Mouse (Mus musculus) gastrocnemius, adult 18-20 months (tissue): ENCODE measurements around the gene Sema5a. TPM values are rescaled to one million over a fixed set of nuclear protein-coding genes. Genes with fewer than 3 reads are reported as not detected.

ENCODE experiments used
- DNase-seq: peaks from one replicate; pipeline ENCODE4 v3.0.0; 2021; ENCODE audit warnings: low spot score
- total RNA-seq, 2 experiments: library from RNA; stranded (reverse); gene quantifications; 2 replicates each; pipeline ENCODE4 v1.2.3; 2021

Gene Sema5a
- total RNA-seq, 2 experiments from 2014 or later, result 2.3 to 2.9 TPM

GRCm38 (mm10) chr15:32349276-32349675 lies 104.7 kb downstream of the Sema5a start:
- no peak for DNase-seq

DNA sequence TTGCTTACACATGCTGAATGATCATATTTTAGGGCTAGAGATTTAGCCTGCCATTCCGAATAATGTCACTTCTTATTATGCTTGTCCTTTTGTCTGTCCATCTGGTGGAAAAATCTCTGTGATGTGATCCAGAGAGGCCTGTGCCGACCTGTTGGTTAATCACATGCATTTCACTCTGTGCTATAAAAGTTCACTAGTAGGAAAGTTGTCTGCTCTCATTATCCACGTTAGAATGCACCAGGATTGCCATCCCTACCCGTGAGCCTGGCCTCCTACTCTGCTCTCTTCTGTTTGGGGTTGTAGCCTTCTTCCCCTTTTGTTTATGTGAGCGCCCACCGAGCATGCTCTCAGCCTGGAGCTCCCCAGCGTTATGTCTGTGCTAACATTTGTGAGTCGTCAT lies 108.4 kb downstream of the Sema5a start:
- DNase-seq, result no peak

- no peak for DNase-seq
These were observed 108.9 kb downstream of the Sema5a start for GRCm38 (mm10) chr15:32353513-32353912.

DNA sequence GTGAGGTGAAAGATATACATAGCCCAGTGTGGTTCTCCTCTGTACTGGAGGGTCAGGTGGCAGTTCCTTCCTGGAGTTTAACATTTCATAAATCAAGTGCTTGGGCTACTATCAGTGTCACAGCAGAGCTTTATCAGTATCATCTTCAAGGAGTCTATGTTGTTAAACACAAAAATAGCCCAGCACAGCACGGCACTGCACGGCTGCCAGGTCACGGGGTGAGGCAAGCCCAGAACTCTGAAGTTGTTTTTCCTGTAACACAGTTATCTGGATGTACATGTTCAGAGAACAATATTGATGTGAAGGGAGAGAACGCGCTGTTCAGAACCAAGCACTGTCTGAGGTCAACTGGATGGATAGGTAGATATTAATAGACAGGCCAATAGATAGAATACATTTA lies 112.2 kb downstream of the Sema5a start:
- DNase-seq, result peak; percentile 18

DNA sequence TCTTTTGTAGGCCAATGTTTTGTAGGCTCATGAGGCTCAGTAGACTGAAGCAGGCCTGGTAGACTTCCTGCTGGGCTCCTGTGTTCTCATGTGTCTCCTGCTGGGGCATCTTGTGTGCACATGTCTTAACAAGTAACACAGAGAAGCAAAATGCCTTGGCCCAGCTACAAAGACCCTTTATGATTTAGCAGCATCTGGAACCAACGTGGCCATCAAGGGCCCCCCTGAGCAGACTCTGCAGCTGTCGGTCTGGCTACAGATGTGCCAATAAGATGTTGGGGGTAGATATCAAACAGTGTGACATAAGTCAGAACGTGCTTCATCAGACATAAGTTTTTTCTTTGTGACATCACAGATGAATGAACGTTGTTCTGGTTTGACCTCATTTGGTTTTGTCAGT lies 123.2 kb downstream of the Sema5a start:
- no peak for DNase-seq

- DNase-seq, result no peak
These were observed 126.3 kb downstream of the Sema5a start for GRCm38 (mm10) chr15:32370914-32371313.

DNA sequence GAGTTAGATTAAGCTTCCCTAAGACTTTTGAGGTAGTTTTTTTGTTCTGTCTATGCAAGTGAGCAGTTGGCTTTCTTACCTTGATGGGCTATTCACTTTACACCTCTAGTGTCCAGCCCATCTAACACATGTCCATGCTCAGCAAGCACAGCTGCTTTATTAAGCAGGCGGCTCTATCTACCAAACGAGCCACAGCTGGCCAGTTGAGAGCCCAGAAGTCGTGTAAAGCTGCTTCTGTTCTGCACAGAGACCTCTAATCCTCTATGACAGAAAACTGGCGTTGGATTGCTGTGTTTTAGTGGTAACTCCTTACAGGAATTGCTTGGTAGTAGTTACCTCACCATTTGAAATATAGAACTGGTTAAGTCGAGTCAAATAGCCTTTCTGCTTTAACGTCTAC lies 126.8 kb downstream of the Sema5a start:
- DNase-seq, result no peak

GRCm38 (mm10) chr15:32376326-32376725 lies 131.7 kb downstream of the Sema5a start:
- no peak for DNase-seq

DNA sequence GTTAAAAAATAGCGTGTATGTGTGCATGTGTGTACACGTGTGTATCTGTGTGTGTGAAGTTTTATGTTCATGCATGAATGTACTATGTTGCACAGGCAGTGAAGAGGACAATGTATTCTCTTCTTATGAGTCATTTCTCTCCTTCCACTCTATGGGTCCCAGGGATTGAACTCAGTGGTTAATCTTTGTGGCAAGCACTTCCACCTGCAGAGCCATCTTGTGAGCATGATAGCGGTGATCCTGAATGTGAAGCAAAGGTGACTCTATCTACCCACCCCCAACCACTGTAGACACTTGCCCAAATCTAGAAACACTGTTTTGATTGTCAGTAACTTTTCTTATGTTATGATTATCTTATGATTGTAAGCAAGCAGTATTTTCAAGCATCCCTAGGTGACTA lies 133.2 kb downstream of the Sema5a start:
- no peak for DNase-seq

GRCm38 (mm10) chr15:32380311-32380710 lies 135.7 kb downstream of the Sema5a start:
- DNase-seq, result no peak

DNA sequence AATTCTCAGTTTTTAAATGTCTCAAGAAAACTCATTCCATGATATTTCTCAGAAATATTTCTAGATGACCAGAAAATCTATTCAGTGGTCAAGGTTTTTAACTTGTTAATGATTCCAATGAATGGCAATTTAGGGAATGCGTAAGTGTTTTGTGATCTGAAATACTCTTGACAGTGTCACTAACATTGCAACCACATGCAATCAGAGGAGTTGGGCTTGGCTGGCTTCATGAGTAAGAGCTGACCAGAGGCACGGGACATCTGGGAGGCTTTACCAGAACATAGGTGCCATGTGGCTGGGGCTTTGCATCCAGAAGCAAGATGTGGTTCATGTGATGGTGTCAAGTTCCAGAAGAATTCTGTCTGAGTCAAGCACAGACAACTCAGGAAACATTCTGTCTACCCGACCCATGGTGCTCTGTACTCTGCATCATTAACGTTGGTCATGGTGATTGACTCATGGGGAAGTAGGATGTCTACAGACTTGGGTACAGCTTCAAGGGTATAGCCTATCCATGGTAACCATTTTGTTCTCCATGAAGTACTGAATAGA lies 138.4 kb downstream of the Sema5a start:
- no peak for DNase-seq

DNA sequence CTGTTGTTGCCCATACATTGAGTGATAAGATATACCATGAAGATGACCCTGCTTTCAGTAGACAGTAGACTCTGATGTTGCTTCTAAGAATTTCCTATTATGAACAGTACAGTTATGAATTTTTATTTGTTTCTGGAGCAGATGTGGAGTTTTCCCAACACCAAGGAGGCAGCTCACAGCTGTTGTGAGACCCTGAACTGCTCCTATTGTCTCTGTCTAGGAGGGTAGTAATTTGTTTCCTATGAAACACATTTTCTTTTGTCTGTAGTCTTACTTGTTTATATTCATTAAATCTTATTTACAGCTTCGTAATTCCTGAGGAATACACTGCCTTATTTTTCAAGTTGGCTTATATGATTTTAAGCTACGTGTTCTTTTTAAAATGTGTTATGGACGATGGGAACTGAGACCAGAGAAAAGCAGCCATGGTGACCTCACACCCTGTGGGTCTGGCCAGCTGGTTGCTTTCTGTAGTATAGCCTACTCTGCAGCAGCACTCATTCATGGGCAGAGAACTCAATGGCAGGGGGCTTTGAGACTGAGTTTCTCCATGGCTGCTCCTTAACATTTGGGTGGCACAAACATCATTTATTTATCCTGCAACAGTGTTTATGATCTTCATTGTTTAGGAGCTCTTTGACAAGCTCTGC lies 151.8 kb downstream of the Sema5a start:
- no peak for DNase-seq

DNA sequence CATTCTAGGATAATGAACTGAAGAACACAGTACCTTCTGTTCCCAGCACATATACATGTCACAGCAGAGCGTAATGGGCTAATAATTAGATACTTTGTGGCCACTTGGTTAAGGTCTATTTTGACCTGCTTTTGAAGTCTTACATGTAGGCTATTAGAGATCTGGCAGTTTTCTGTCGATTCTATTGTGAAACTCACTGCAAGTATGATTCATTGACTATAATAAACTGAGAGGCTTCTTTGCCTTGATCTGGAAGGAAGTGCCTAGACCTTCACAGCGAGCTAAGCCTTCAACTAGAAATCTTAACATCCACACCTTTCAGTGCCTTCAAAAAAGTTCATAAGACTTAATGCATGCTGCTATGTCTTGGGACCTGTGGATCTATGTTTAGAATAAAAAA lies 152.5 kb downstream of the Sema5a start:
- no peak for DNase-seq

- no peak for DNase-seq
These were observed 154.1 kb downstream of the Sema5a start for GRCm38 (mm10) chr15:32398721-32399120.

DNA sequence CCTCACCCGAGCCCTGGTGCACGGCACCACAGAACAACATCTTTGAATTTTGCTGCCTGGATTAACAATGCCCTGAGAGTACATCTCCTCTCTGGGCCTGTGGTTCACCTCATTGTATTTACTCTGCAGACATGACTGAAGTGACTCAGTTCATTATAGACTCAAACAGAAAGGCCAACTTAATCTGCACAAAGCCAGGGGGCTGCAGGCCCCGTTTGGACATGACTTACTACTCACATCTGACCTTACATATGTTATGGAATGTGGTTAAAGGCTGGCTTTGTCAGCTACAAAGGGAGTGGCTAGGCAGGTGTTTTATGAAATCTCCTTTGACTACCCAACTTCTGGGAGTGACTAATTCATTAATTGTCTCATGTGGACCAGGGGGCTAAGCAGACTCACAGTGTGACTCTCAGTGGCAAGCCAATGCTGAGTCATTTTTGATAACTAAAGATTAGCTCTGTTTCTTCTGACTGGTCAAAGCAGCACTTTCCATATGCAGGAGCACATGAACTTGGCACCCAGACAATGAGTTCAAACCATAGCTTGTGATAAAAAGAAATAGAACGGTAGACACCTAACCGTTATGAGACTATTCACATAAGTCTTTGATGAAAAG lies 157.4 kb downstream of the Sema5a start:
- no peak for DNase-seq

DNA sequence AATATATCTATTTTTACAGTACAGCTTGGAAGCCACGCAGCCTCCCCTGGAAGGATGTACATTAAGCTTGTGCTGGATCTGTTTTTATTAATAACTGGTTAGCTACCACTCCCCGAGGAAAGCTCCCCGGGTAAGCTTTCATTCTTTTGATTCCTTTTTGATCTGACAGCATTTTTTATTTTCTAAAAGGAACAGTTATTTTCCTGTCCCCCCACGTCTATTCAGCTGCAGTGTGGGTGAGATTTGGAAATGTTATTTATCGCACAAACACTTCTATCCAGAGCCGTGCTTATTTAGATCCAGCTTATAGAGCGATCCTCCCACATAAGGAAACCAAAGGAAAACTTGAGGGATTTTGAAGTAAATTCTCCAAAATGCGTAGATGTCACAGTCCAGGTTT lies 158.7 kb downstream of the Sema5a start:
- no peak for DNase-seq

DNA sequence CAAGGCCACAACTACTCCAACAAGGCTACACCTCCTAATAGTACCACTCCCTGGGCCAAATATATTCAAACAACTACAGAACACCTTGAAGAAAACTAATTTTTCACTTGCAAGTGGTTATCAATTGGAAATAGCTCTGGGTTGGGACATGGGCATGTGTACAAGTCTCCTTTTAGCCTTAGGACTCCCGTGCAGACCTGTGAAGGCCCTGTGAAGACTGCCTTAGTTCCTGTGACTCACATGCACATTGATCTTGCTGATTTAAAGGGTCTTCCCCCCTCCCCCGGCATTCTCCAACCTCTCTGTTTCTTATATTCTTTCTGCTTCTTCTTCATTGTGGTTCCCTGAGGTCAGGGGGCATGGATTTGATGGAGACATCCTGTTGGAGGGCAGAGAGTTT lies 161.8 kb downstream of the Sema5a start:
- DNase-seq, result no peak

- no peak for DNase-seq
These were observed 163.2 kb downstream of the Sema5a start for GRCm38 (mm10) chr15:32407766-32408165.

DNA sequence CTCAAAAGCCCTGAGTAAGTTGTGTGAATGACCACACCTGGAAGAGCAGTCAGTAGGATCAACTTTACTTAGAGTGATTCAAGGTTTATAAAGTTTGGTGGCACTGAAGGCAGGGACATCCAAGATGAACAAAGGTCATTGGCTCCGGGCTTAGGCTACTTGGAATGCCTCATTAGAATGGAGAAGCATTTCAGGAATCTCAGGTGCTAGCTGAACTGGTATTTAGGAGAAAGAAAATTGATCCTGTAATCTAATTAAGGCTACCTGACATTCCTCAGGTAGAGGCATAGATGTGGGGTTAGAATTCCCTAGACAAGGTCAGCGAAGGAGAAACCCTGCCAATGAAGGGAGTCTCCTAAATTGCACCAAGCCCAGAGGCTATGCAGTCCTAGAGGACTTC lies 171.7 kb downstream of the Sema5a start:
- no peak for DNase-seq

DNA sequence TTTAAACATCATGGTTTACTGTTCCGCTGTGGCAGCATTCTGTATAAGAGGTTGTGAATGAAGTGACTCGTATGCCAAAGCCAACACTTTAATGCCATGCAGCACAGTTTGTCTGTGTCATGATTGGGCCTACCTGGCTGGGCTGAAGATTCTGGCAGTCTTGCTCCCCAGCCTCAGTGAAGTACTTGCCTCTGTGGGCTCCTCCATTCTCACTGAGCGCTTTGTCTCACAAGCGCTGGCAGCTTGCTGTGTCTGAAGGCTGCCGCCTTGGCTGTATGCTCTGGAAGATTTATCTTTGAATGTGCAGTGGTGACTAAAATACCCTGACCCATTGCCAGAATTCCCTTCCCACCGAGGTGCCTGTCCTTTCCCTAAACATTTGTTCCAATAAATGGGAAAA lies 178.0 kb downstream of the Sema5a start:
- DNase-seq, result no peak

GRCm38 (mm10) chr15:32423061-32423460 lies 178.5 kb downstream of the Sema5a start:
- no peak for DNase-seq

DNA sequence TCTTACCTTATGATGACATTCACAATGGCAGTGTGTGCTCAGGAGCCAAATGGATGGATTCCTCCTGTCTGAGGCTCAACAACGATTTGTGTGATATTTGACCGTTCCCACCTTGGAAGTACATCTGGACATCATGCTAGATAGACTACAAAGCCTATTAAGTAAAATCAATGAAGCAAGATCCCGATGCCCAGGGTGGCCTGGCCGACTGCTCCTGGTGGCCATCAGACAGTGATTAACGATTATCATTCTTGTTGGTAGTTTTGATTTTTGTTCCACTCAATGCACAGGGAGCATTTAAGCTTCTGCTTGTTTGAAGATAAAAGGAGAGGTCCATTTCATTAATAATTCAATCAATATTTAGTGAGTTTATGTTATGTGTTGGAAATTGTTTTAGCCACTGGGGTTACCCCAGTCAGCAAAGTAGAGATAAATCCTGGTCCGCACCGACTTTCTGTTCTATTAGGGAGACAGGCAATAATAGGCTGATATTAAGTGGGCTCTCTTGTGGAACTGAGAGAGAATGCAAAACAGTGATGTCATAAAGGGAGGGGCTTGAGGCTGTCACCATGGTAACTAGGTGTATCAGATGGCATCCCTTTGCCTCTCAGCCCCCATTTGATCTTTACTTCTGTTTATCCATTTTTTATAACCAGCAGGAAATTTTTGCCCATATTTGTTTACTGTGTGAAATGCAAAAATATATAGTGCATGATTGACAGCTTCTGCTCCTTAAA lies 182.7 kb downstream of the Sema5a start:
- no peak for DNase-seq
